Mouse (Mus musculus) duodenum, adult 2 months (tissue): Measurements from ENCODE around the gene Mndal. TPM values are rescaled to one million over a fixed set of nuclear protein-coding genes. Genes with fewer than 3 reads are reported as not detected.

ENCODE experiments used
- polyA plus RNA-seq: library from polyadenylated mRNA; depleted of rRNA; stranded (reverse); fragments of >200 nt; gene quantifications from 2 replicates; pipeline ENCODE4 v1.2.3, GENCODE M21; 2012; ENCODE audit warnings: low replicate concordance; rRNA removed

The Mndal gene
- 0.24 and 0.25 TPM in 2 replicates for polyA plus RNA-seq

DNA sequence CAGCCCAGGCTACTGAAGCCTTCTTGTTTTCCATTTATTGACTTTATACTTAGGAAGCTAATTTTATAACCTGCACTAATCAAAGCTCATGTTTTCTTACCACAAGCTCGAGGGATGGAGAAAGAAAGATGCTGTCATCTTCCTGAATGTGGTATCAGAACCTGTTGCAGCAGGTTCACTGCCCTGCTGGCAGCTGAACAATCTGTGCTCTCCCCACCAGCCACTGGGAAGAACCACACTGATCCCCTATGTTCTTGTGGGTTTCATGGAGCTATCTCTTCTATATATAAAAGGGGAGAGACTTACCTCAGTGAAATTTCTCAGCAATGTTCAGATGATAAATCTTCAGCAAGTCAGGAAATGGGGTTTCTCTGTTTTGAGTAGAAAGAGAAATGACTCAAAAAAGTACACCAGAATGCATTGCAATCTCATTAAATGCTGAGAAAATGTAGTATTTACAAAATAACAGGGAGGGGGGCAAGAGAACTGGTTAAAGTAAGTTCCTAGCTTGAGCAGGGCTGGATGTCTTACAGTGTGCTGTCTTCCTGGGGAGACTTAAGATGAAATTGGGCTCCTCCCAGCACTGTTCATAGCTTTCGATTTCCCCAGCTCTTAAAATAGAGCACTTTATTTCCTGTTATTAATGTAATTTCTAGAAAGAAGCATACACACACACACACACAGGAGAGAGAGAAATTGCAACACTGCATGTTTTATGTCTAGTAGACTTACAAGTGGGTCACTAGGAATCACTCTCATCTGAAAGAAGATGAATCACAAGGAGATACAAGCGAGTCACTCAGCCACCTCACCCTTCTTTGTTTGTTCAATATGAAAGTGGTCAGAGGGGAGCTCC is at the start of gene Mndal, which contains the start of gene Ifi203:
Mndal (minus strand) TSS at position 568 of the 856 bp plus-strand sequence.
Ifi203 (minus strand) TSS at position 749 of the 856 bp plus-strand sequence.

DNA sequence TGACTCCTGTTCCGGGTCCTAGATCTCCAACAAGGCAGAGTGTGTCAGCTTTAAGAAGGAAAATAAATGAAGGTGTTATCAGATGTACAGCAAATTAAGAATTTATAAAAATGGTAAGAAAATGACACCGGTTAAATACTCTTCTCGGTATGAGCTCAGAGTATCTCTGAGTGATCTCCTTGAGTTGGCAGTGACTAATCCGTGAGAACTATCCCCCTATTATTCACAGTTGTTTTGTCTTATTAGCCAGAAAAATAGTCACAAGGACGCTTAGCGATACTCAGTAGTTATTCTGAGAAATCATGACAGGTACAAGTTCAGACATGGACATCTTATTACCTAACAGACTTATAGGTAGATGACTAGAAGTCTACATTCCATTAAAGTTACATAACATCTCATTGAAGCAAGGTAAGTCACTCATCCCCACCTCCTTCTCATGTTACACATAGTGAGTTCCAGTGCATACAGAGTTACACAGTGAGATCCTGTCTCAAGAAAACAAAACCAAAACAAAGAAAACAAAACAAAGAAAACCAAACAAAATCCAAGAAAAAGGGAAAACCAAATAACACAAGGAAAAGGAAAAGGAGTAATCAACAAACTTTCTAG is 40.5 kb upstream of the Mndal start, which contains the start of gene Ifi202b:
Ifi202b (minus strand) TSS at position 51 of the 612 bp plus-strand sequence.

DNA sequence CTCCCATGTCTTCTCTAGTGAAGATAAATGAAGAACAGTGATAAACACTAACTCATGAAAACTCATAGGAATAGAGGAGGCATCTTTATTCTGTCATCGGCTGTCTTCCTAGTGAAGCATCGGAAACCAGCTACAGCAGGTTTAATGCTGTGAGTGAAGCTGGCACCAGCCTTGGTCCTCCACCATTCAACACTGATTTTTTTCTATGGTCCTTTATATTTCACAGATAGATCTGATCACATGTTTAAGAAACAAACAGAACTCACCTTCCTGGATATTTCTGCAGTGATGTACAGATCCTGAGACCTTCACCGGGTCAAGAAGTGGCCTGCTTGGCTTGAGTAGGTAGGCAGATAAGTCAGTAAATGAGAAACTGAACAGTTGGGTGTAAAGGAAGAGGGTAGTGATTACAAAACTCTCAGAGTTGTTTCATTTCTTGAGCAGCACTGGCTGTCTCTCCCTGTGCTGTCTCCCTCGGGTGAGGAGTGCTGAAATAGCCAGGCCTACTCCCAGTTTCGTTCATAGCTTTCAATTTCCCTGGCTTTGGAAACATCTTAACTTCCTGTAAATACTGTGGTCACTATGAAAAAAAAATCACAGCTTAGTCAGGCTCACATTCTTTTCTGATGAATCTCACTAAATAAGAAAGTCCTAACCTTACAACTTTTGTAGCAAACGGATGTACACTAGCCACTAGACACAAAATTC is 29.6 kb downstream of the Mndal start, which contains the start of gene Ifi211:
Ifi211 (minus strand) TSS at position 499 of the 708 bp plus-strand sequence.

Other genes with a start within 250 kb of the Mndal start
- gene Ifi207, start 200.7 kb downstream of the Mndal start, polyA plus RNA-seq: 0.41 and 0.53 TPM in 2 replicates
- 0.05 TPM in 1 of 2 replicates, not detected in the other for gene Ifi204, start 175.5 kb downstream of the Mndal start, polyA plus RNA-seq
- not detected in 2 replicates for gene Ifi211, start 29.4 kb downstream of the Mndal start, polyA plus RNA-seq
- 0.63 and 0.75 TPM in 2 replicates for gene Ifi203, start 181 bp upstream of the Mndal start, polyA plus RNA-seq
- gene Ifi202b, start 40.3 kb upstream of the Mndal start, polyA plus RNA-seq: not detected in 2 replicates
- gene Ifi205, start 89.3 kb upstream of the Mndal start, polyA plus RNA-seq: 0.07 and 0.09 TPM in 2 replicates
- gene Olfr433, start 98.2 kb upstream of the Mndal start, polyA plus RNA-seq: 0.04 TPM in 1 of 2 replicates, not detected in the other
- gene Olfr432, start 106.7 kb upstream of the Mndal start, polyA plus RNA-seq: not detected in 2 replicates
- not detected in 2 replicates for gene Olfr430, start 124.1 kb upstream of the Mndal start, polyA plus RNA-seq
- gene Olfr429, start 141.8 kb upstream of the Mndal start, polyA plus RNA-seq: not detected in 2 replicates
- not detected in 2 replicates for gene Olfr427, start 154.4 kb upstream of the Mndal start, polyA plus RNA-seq
- not detected in 2 replicates for gene Olfr231, start 178.7 kb upstream of the Mndal start, polyA plus RNA-seq
- gene Olfr424, start 189.0 kb upstream of the Mndal start, polyA plus RNA-seq: not detected in 2 replicates
- gene Olfr420, start 213.1 kb upstream of the Mndal start, polyA plus RNA-seq: not detected in 2 replicates
- gene Spta1, start 230.3 kb upstream of the Mndal start, polyA plus RNA-seq: not detected in 2 replicates